Mouse (Mus musculus) cerebellum, adult 11-12 months (tissue): ENCODE data around the gene Abo.

Experiments used
- DNase-seq: peaks from one replicate; pipeline ENCODE4 v3.0.0; 2022

The Abo gene

DNA sequence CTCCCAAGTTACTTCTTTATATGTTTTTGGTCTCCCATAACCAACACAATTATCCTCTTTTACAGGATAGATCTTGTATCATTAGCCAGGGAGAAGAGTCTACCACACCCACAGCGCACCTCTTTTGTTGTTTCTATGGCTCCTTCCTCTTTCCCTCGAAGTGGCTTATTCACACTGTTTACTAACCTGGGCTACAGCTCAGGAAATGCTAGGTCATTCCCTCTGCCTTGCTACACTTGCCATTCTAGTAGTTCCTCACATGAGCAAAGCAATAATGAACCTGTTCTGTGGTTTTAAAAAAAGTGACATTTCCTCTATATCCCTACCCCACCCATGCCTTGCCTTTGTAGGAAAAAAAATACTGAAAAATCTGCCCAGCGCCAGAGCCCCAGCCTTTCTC, 1.9 kb downstream of the Abo start:
- no peak for DNase-seq

DNA sequence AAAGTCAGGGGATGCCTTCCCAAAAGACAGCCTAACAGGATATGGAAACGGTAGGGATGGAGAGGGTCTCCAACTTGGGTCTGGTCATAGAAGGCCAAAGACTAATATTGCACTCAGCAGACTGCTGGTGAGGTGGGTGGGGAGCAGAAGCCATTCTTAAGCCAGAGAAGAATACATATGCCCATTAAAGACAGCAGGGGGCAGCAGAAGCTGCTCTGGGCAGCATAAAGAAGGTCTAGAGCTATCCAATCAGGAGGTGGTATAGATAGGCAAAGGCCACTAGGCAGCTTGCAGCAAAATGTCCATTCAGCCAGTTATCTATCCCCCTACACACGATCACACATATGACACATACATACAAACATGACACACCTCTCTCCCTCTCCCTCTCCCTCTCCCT, 17.1 kb downstream of the Abo start:
- DNase-seq, result no peak

DNA sequence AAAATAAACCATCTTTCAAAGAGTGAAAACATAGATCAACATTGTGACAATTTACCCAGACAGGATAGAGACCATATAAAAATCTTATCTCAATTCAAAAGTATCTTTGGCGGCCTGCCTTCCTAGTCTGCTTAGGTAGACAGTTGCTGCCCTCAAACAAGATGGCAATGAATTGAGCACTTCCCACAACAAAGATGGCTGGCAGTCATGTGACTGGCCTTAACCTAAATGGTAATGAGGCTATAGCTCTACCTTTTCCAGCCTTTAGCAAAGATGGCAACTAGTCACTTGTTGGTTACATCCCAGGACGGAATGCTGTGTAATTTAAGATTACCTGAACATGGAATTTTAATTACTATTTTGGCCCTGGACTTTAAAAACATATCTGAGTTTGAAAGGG, 32.3 kb downstream of the Abo start:
- no peak for DNase-seq

DNA sequence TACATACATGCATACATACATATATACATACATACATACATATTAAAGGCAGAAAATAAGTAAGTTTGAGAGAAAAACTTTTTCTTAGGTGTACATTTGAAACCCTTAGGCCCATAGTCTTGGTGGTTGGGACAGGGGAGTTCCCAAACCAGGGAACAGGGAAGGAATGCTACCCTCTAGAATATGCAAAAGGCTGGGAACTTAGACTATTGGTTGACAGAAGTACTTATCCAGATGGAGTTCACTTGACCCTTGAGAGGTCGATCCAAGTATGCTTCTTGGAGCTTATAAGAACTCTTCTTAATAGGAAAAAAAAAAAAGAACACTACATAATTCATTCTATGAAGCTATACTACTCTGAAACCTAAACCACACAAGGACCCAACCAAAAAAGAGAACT, 36.7 kb downstream of the Abo start:
- DNase-seq, result no peak

DNA sequence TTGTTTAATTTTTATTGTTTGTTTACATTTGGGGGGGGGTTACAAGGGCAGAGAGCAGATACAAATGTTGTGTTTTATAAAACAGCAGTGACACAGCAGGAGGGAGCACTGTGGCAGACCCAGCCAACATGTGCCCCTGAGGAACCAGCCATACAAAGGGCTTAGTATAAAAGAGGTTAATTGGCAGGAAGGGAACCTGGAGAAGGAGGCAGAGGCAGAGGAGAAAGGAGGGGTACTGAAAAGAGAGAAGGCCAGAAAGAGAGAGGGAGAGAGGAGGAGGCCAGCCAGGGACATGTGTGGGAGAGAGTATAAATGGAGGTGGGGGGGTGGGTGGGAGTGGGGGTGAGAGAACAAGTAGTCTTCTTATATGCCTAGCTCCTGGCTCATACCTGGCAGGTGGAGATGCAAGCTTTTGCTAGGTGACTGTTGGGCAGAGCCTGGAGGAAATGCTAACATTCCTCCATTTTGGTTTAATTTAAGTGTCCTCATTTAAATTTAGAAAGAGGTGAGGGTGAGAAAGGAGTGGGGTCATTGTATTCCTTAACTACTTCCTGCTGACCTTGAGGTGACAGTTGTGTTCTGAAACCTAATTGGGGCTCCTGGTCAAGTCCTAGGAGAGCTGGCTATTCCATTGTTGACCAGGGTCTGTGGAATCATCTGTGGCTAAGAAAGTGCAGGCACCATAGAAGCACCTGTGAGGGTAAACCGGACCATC, 37.4 kb downstream of the Abo start:
- DNase-seq, result no peak
